Mouse (Mus musculus) heart, postnatal 0 days (tissue): Measurements from ENCODE around the gene Ddx6.

Experiments used
- CTCF ChIP-seq: IDR thresholded peaks from 2 replicates; pipeline ENCODE4 v1.5.1; 2016; ENCODE audit warnings: antibody characterized with exemption, control low read depth, low read depth
- EP300 ChIP-seq: IDR thresholded peaks from 2 replicates; pipeline ENCODE4 v1.6.1; 2016; ENCODE audit warnings: antibody characterized with exemption, low read depth

GRCm38 (mm10) chr9:44647026-44647425 is 42.3 kb downstream of the Ddx6 start:
- TF ChIP-seq CTCF (no peak), EP300 (no peak)
